In genomic region chr5:136862806-136863205, GRCm38 (mm10) we compare ENCODE assay signal across 11 mouse cellular contexts. TPM values are rescaled to one million over a fixed set of nuclear protein-coding genes. Genes with fewer than 3 reads are reported as not detected.
DNase-seq lines count a peak whose midpoint lies in the region; ATAC-seq and TF ChIP-seq lines count a peak whose summit lies in the region.
"Had no signal": no experiment of that assay in that cellular context is flagged by ENCODE, and none has a peak within 500 bp of the region (broad histone marks: within the 10 kb centered on the region; RNA-seq: fewer than 3 reads in every experiment).

No protein-coding gene starts in this region.

- no peak for TF ChIP-seq CTCF in kidney, postnatal 0 days (IDR thresholded peaks at IDR 0.05; ENCODE audit: low read depth)
- no peak for TF ChIP-seq CTCF in thymus, adult 2 months (IDR thresholded peaks at IDR 0.05; ENCODE audit: borderline replicate concordance, control insufficient read depth, extremely low read depth, insufficient read depth, low read length, poor library complexity)

- WGBS in forebrain, embryonic 10.5 days, result 53% methylated on average over 4 of the region's 4 CpGs
- WGBS in forebrain, embryonic 16.5 days, result 64% methylated on average over 4 of the region's 4 CpGs
- 49% methylated on average over 4 of the region's 4 CpGs for WGBS in kidney, postnatal 0 days
- WGBS in embryonic facial prominence, embryonic 15.5 days, result 37% methylated on average over 4 of the region's 4 CpGs
- 64% methylated on average over 4 of the region's 4 CpGs for WGBS in thymus, adult 2 months

- no peaks in the 10 kb centered on the region for H3K9me3 ChIP-seq in forebrain, embryonic 10.5 days
- no peaks in the 10 kb centered on the region for H3K9me3 ChIP-seq in forebrain, embryonic 16.5 days (ENCODE audit: control insufficient read depth, low read length)
- no peaks in the 10 kb centered on the region for H3K9me3 ChIP-seq in kidney, postnatal 0 days (replicated peaks; ENCODE audit: low read length)
- H3K9me3 ChIP-seq in embryonic facial prominence, embryonic 15.5 days (replicated peaks), result no peaks in the 10 kb centered on the region
- H3K9me3 ChIP-seq: forebrain, embryonic 15.5 days; neural tube, embryonic 12.5 days had no signal

- peaks cover 10% of the 10 kb centered on the region for H3K36me3 ChIP-seq in forebrain, embryonic 10.5 days (replicated peaks)
- no peaks in the 10 kb centered on the region for H3K36me3 ChIP-seq in forebrain, embryonic 16.5 days (ENCODE audit: control insufficient read depth, insufficient read depth)
- H3K36me3 ChIP-seq in kidney, postnatal 0 days (ENCODE audit: insufficient read depth, low read length), result no peaks in the 10 kb centered on the region
- H3K36me3 ChIP-seq in embryonic facial prominence, embryonic 15.5 days, result peaks cover 10% of the 10 kb centered on the region; the same call in 1 of the 2 replicates
- H3K36me3 ChIP-seq in thymus, adult 2 months (ENCODE audit: control insufficient read depth, insufficient read depth, low read length), result no peaks in the 10 kb centered on the region
- H3K36me3 ChIP-seq: forebrain, embryonic 15.5 days; neural tube, embryonic 12.5 days had no signal

- H3K4me3 ChIP-seq in forebrain, embryonic 10.5 days, result no peak overlapping the region
- H3K4me3 ChIP-seq in forebrain, embryonic 16.5 days (replicated peaks; ENCODE audit: low read length), result no peak overlapping the region
- no peak overlapping the region for H3K4me3 ChIP-seq in kidney, postnatal 0 days (replicated peaks; ENCODE audit: low read depth, low read length)
- H3K4me3 ChIP-seq in embryonic facial prominence, embryonic 15.5 days (replicated peaks), result no peak overlapping the region
- H3K4me3 ChIP-seq in thymus, adult 2 months (ENCODE audit: control insufficient read depth, insufficient read depth, low read length), result no peak overlapping the region
- H3K4me3 ChIP-seq: forebrain, embryonic 15.5 days; neural tube, embryonic 12.5 days had no signal

- no peak for TF ChIP-seq POLR2A in thymus, adult 2 months (IDR thresholded peaks at IDR 0.05; ENCODE audit: control insufficient read depth, extremely low read depth, insufficient read depth, low read length, poor library complexity)

- peak overlapping the region; percentile 84 for H3K27ac ChIP-seq in forebrain, embryonic 10.5 days
- no peak overlapping the region for H3K27ac ChIP-seq in forebrain, embryonic 16.5 days (ENCODE audit: low read length)
- peak overlapping the region; percentile 93 for H3K27ac ChIP-seq in kidney, postnatal 0 days
- peak overlapping the region; percentile 93 for H3K27ac ChIP-seq in embryonic facial prominence, embryonic 15.5 days (replicated peaks)
- H3K27ac ChIP-seq in thymus, adult 2 months (ENCODE audit: control insufficient read depth, insufficient read depth, low read length), result peak overlapping the region; percentile 88

- no peak overlapping the region for H3K9ac ChIP-seq in forebrain, embryonic 16.5 days (replicated peaks; ENCODE audit: low read depth, low read length)
- no peak overlapping the region for H3K9ac ChIP-seq in kidney, postnatal 0 days (ENCODE audit: low read depth, low read length)
- no peak overlapping the region for H3K9ac ChIP-seq in embryonic facial prominence, embryonic 15.5 days
- H3K9ac ChIP-seq: forebrain, embryonic 15.5 days; neural tube, embryonic 12.5 days had no signal

- peaks cover 17% of the 10 kb centered on the region for H3K27me3 ChIP-seq in forebrain, embryonic 10.5 days (ENCODE audit: poor library complexity, severe bottlenecking)
- no peaks in the 10 kb centered on the region for H3K27me3 ChIP-seq in forebrain, embryonic 16.5 days (replicated peaks; ENCODE audit: control insufficient read depth, insufficient read depth, low read length)
- no peaks in the 10 kb centered on the region for H3K27me3 ChIP-seq in kidney, postnatal 0 days (ENCODE audit: insufficient read depth, low read length)
- H3K27me3 ChIP-seq in embryonic facial prominence, embryonic 15.5 days, result no peaks in the 10 kb centered on the region
- H3K27me3 ChIP-seq in thymus, adult 2 months (ENCODE audit: control insufficient read depth, insufficient read depth, low read length), result no peaks in the 10 kb centered on the region
- H3K27me3 ChIP-seq: forebrain, embryonic 15.5 days; neural tube, embryonic 12.5 days had no signal

- no peak for DNase-seq in forebrain, embryonic 10.5 days (ENCODE audit: extremely low spot score, low spot score)
- DNase-seq in kidney, postnatal 0 days (ENCODE audit: low spot score), result no peak
- DNase-seq in kidney, postnatal 14 days, result no peak
- DNase-seq in thymus, adult 2 months, result peak; percentile 35
- no peak for DNase-seq in lung, postnatal 4 days
- no peak for DNase-seq in layer of hippocampus, adult 9-11 months
- DNase-seq: right cerebral cortex, adult 18-20 months had no signal

- peaks cover 52% of the 10 kb centered on the region for H3K4me1 ChIP-seq in forebrain, embryonic 10.5 days
- H3K4me1 ChIP-seq in forebrain, embryonic 16.5 days (replicated peaks; ENCODE audit: control insufficient read depth, insufficient read depth, low read length), result peaks cover 14% of the 10 kb centered on the region
- peaks cover 24% of the 10 kb centered on the region for H3K4me1 ChIP-seq in kidney, postnatal 0 days (replicated peaks; ENCODE audit: insufficient read depth, low read length)
- H3K4me1 ChIP-seq in embryonic facial prominence, embryonic 15.5 days, result peaks cover 51% of the 10 kb centered on the region
- peaks cover 33% of the 10 kb centered on the region for H3K4me1 ChIP-seq in thymus, adult 2 months (replicated peaks; ENCODE audit: control insufficient read depth, insufficient read depth, low read length)

- ATAC-seq in forebrain, embryonic 16.5 days, result no peak
- no peak for ATAC-seq in kidney, postnatal 0 days (replicated peaks; ENCODE audit: low FRiP score, low read depth)
- ATAC-seq in embryonic facial prominence, embryonic 15.5 days (ENCODE audit: insufficient number of reproducible peaks, low FRiP score, low TSS enrichment, low read depth), result no peak
- ATAC-seq: forebrain, embryonic 15.5 days had no signal

- no peak overlapping the region for H3K4me2 ChIP-seq in forebrain, embryonic 16.5 days (ENCODE audit: low read length)
- no peak overlapping the region for H3K4me2 ChIP-seq in kidney, postnatal 0 days (ENCODE audit: low read length)
- H3K4me2 ChIP-seq in embryonic facial prominence, embryonic 15.5 days (replicated peaks), result no peak overlapping the region
- H3K4me2 ChIP-seq: forebrain, embryonic 15.5 days had no signal

RNA-seq across cellular contexts. Expression of gene Col26a1, which starts 20.2 kb away (rescaled TPM):
- polyA plus RNA-seq in forebrain, embryonic 10.5 days (2016; fragmentation: Nextera tagmentation; extraction: Ambion mirVana), result 48.6 and 48.9 TPM in 2 replicates
- 13.9 and 16.7 TPM in 2 replicates for polyA plus RNA-seq in forebrain, embryonic 16.5 days (2015; fragmentation: Nextera tagmentation; extraction: Ambion mirVana)
- polyA plus RNA-seq in kidney, postnatal 0 days (2015; fragmentation: Nextera tagmentation; extraction: Ambion mirVana), result 39.1 and 47.1 TPM in 2 replicates
- polyA plus RNA-seq in embryonic facial prominence, embryonic 15.5 days (2015; fragmentation: Nextera tagmentation; extraction: Ambion mirVana), result 247 and 258 TPM in 2 replicates
- 0.22 and 0.66 TPM in 2 replicates for polyA plus RNA-seq in thymus, adult 2 months (2012; rRNA removed)

RNA-seq across cellular contexts. Expression of gene Ift22, which starts 45.1 kb away (rescaled TPM):
- polyA plus RNA-seq in forebrain, embryonic 10.5 days (2016; fragmentation: Nextera tagmentation; extraction: Ambion mirVana), result 107 and 113 TPM in 2 replicates
- polyA plus RNA-seq in forebrain, embryonic 16.5 days (2015; fragmentation: Nextera tagmentation; extraction: Ambion mirVana), result 112 and 114 TPM in 2 replicates
- 74.4 and 75.8 TPM in 2 replicates for polyA plus RNA-seq in kidney, postnatal 0 days (2015; fragmentation: Nextera tagmentation; extraction: Ambion mirVana)
- 76.5 and 104 TPM in 2 replicates for polyA plus RNA-seq in embryonic facial prominence, embryonic 15.5 days (2015; fragmentation: Nextera tagmentation; extraction: Ambion mirVana)
- 7.7 and 9.4 TPM in 2 replicates for polyA plus RNA-seq in thymus, adult 2 months (2012; rRNA removed)
